Mouse (Mus musculus) monocyte, adult 5-6 weeks (primary cell): ENCODE results near the gene Ghdc. TPM values are rescaled to one million over a fixed set of nuclear protein-coding genes. Genes with fewer than 3 reads are reported as not detected.
"Not testable (repeated sequence)": the region's sequence is repeated elsewhere in the genome, so short reads cannot be mapped to it uniquely, and the experiment has no call there.

Experiments used
- ATAC-seq: fragments of 153-309, 156-312 bp; replicated peaks from 2 replicates; pipeline ENCODE4 v1.8.0; 2017; ENCODE audit warnings: mild to moderate bottlenecking; ENCODE audit not compliant: low TSS enrichment, insufficient number of reproducible peaks, severe bottlenecking, poor library complexity, low FRiP score
- total RNA-seq: library from RNA; stranded (forward); fragments of 200-1000, 200-491, 200-594 nt; gene quantifications from 3 replicates; pipeline ENCODE4 v1.2.3, GENCODE M21; 2017

The Ghdc gene
- total RNA-seq: 4.7 to 7.0 TPM (median 6.8 TPM) in 3 replicates

DNA sequence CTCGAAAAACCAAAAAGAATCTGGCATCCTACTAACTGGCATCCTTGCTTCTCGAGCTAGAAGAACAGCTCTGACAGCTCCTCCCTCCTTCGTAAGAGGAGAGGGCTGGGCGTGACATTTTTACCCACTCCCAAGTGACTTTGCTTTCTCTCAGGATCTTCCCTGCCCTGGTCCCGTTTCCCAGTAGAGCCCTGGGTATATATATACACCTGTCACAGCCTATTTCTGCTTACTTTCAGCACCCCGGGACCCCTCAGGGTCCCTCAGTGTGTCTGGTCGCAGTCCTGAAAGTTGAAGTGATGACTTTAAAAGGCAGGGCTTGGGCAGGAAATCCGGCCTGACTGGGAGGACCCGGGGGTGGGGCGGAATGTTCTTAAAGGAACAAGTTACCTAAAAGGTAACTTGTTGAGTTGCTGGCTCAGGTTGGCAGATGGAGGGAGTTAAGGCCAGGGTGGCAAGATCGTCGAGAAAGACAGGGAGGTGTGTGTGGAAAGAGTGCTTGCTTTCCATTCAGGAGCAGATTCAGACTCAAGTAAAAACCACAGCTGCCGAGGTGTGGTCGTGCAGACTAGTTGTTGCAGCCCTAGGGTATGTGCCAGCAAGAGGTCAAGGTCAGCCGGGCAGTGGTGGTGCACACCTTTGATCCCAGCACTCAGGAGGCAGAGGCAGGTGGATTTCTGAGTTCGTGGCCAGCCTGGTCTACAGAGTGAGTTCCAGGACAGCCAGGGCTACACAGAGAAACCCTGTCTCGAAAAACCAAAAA lies at the start of gene Ghdc:
Ghdc (minus strand) TSS at position 312 of the 763 bp plus-strand sequence.
- peak; percentile 81 for ATAC-seq

DNA sequence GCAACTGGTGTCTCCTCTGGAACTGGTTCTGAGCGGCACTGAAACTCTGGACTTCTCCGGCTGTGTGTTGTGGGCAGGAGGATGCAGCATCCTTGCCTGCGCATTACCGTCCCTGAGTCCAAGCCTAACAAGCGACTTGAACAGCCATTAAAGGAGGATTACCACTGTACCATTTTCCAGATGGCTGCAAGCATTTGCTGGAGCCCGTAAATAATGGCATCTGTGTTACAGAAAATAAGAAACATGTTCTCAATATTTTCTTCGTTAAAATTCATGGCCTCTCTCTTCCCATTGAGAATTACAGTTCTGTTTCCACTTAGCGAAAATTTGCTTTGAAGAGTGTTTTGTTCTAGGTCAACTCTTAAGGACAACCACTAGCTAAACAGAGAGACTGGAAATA lies 49.3 kb upstream of the Ghdc start:
- no peak for ATAC-seq

DNA sequence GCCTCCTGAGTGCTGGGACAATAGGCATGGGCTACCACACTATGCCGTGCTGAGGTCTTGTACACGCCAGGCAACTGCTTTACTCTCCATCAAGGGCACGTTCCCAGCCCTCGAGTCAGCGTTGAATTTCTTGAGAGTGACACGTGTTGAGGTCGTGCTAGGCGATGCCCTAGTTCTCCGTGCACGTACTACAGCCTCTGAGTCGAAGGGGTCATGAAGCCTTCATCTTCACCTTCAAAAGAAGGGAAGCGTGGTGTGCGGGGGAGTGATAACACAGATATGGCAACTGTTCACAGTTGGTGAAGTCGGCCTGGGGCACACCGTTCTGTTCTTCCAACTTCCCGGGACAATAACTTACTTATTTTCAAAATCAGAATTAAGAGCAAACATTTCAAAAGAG lies 48.9 kb upstream of the Ghdc start:
- ATAC-seq: no peak

DNA sequence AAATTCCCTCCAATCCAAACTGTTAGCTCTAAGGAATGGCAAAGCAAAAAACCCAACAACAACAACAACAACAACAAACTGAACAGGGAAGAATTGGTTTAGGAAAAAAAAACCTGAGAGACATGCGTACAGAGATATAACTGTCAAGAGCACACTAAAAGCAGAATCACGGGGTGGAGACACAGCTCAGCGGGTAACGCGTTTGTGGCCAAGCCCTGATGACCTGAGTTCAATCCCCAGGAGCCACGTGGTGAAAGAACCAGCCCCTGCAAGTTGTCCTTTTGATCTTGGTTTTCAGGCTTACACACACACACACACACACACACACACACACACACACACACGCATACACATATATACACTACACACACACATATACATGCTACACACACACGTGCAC lies 48.3 kb upstream of the Ghdc start:
- ATAC-seq: no peak

DNA sequence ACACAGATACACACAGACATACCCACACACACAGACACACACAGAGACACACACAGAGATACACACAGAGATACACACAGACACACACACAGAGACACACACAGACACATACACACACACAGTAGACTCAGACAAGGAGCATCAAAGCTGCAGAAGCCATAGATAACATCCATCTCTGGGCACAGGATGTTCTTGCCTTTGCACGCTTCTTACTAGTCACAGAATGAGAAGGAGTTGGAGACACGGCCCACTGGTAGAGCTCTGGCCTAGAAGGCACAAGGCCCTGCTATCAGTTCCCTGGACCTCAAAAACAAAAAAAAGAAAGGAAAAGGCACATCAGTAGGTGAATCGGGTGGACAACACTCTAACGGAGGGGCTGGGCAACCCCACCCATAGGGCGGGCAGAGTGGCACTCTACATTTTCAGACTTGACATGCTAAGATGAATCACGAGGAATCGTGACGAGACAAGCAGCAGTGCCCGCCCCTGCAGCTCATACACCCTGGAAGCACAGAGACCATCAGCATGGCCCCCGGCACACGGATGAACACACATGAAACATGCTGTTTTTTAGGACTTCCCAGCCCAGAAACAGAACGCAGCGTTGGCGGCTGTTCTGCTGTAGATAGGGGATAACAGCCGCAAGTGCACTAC lies 47.7 kb upstream of the Ghdc start:
- no peak for ATAC-seq

DNA sequence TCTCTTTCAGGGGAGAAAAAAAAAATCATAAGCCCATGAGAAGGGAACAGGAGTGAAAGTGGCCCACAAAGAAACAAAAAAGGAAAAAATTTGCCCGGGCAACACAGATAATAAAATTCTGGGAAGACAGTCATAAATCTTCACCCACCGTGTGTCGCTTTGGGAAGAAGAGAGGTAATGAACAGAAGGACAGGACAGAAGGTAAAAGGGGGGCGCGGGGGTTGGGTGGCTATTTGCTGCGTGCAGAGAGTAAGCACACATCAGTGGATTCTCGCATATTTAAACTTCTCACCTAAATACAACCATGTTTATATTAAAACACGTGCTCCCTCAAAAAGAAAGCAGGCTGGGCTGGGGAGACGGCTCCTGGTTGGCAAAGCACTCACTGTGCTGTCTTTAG lies 46.6 kb upstream of the Ghdc start:
- no peak for ATAC-seq

DNA sequence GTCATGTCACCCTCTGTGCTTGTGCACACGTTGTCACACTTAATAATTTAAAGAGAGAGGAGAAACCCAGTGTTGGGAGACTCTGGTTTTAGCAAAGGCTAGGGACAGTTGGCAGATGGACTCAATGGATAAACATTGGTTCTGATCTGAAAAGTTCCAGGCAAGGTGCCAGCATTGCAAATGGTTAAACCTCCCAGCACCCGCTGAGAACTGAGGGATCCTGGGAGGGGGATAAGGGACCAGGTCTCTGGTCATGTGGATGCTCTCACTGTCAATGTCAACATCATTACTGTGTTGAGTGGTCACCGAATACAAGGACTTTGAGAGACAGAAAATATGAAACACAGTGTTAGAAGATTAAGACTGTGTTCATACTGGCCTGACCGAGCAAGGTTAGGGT lies 46.0 kb upstream of the Ghdc start:
- no peak for ATAC-seq

DNA sequence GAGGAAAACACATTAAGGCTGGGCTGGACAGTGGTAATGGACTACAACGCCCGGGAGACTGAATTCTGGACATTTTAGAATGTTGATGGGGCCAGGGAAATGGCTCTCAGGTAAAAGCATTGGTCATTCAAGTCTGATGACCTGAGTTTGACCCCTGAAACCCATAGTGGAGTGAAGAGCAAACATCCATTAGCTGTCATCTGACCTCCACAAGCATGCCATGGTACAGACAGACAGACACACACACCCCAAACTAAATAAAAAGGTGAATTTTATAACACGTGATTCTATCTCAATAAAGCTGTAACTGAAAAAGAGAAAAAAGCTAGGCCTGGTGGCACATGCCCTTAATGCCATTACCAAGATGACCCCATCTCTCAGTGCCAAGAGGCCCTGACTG lies 45.6 kb upstream of the Ghdc start:
- ATAC-seq: no peak

DNA sequence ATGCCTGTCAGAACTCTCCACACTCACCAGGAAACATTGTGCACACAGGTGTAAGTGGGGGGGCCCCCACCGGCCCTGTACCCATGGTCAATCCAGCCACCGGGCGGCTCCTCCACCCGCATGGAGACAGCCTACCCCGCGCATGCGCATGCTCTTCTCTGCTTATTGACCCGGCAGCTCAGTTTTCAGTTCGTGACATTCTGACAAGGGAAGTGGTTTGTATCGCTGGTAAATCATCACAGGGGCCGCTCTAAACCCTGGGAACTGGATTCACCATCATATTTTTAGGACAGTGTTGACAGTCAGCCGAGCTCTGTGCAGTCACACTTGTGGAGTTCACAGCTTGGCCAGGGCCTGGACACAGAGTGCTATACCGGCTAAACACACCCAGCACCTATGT lies 43.7 kb upstream of the Ghdc start:
- ATAC-seq: peak; percentile 97

DNA sequence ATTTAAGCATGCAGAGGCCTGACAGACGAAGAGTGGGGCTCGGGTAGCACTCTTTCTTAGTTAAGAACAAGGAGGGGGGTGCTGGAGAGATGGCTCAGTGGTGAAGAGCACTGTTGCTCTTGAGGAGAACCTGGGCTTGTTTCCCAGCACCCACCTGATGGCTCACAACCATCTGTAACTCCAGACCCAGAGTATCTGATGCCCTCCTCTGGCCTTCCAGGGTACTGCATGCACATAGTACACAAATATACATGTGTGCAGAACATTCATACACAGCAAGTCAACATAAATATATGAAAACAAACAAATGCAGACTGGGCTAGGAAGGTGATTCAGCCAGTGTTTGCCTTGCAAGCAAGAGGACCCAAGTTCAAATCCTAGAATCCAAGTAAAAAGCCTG lies 40.4 kb upstream of the Ghdc start:
- no peak for ATAC-seq

DNA sequence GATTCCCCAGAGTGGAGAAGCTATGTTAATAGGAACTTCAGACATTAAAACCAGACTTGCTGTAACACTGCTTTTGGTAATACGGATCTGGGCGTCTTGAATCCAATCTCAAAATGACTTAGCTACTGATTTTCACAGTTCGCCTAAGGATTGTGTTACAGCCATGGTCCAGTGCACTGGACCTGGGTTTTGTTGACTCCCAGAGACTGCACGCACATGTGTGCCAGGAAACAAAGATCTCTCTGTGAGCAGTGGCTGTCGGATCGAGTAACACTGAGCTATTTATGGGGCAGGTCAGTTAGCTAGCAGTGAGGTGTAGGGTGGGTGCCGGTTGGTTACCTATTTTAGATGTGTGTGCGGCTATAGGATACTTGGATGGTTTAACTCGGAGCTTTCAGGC lies 39.8 kb upstream of the Ghdc start:
- ATAC-seq: no peak

DNA sequence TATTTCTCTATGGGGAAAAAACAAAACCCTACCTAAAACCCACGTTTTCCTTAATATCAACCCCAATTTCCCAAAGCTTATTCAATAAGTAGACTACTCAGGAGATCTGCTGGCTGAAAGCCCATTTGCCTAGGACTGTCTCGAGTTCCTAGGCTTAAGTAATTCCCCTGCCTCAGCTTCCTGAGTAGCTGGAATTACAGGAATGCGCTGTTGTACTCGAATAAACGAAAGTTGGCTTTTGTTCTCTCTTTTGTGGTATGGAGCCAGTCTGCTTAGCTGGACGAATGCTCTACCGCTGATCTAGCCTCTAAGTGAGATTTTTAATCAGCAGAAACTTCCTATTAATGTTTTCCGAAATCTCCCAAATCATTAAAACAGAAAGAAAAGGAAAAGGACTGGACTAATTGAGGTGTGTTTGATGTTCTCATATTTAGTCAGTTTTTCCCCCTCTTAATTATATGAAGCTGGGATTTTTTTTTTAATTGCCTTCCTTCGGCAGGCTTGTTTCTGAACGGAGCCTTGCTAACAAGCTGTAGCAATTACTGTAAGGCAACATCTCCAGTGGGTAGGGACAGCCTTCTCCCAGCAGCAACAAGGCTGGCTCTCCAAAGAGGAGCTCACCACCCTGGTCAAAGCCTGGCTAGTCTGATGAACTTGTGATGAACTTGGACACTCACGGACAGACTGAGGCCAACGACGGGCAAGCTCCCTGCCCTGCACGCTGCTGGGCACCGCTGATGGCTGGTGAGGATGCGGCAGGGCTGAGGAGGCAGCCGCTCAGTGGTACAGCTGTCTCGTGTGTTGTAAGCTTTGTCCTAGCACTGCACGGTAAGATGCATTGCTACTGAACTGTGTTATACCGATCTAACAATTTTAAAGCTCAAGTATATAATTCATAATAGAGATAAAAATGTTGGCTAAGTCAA lies 35.9 kb upstream of the Ghdc start:
- ATAC-seq: no peak

DNA sequence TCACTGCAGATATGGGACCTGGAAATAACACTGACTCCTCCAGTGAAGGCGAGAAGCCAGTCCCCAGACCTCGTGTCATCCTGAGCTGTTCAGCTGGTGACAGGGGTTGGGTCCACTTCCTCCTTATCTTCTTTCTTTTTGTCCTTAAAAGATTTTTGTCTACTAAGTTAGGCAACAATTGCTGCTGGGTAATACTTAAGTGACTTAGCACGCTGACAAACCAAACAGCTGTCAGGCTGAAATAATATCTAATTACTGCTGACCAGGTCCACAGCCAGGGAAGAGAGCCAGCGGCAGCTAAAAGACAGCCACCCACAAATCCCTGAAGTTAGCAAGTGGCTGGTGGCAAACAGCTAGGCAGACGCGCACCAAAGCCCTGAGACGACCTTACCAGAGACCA lies 34.8 kb upstream of the Ghdc start:
- ATAC-seq: no peak

DNA sequence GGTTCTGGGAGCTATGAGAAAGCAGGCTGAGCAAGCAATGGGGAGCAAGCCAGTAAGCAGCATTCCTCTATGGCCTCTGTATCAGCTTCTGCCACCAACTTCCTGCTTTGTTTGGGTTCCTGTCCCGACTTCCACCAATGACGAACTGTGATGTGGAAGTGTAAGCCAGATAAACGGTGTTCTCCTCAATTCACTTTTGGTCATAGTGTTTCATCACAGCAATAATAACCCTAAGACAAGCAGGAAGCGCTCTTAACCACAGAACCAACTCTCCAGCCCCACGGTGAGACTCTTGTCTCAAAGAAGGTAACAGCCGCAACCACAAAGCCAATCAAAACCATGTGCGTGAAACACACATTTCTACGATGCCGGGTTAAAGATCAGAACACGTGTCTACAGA lies 33.7 kb upstream of the Ghdc start:
- peak; percentile 55 for ATAC-seq

DNA sequence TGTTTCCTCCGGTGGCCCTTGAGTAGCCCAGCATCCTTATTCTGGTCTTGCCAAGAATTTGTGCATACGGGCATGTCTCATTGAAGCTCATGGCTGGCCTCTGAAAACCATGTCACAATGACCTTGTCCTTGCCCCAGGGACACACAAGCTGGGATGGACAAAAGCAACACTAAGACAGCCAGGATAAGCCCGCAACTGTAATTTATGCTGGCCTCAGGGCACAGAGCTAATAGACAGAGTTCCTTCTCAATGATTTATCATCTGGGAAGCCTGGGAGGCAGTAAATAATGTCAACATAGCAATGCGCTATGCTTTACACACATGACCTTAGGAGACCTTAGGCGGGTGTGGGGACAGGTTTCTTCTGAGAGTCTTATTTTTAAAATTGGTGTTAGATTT lies 28.7 kb upstream of the Ghdc start:
- no peak for ATAC-seq

DNA sequence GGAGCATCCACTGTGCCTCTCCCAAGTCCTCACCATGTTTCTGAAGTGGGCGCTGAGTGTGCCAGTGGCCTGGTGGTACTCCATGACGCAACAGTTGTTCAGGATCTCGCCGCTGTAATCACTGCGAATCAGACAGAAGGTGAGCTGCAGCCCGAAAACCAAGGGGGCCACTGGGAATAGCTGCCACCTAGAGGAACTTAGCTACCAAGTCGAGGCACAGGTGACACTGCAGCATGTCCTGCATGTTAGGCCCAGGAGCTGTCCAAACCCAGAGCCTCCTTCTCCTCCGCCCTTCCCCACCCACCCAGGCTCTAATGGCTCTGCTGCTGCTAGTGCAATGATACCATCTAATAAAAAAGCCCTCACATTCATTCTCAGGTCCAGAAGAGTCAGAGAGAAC lies 25.8 kb upstream of the Ghdc start:
- ATAC-seq: no peak

DNA sequence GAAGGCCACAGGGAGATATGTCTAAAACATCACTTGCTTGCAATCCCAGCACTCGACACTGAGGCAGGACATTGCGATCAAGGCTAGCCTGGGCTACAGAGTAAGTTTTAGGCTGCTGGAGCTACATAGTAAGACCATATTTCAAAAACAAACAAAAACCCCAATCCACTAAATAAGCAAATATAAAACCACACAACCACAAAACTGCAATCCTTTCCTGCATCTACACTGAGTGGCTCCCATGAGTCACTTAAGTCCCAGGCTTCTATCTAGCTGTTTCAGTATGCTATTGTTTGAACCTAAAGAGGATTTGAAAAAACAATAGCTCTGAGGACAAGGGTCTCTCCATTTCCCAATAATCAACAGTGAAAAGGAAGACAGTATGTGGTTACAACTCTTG lies 24.6 kb upstream of the Ghdc start:
- no peak for ATAC-seq

DNA sequence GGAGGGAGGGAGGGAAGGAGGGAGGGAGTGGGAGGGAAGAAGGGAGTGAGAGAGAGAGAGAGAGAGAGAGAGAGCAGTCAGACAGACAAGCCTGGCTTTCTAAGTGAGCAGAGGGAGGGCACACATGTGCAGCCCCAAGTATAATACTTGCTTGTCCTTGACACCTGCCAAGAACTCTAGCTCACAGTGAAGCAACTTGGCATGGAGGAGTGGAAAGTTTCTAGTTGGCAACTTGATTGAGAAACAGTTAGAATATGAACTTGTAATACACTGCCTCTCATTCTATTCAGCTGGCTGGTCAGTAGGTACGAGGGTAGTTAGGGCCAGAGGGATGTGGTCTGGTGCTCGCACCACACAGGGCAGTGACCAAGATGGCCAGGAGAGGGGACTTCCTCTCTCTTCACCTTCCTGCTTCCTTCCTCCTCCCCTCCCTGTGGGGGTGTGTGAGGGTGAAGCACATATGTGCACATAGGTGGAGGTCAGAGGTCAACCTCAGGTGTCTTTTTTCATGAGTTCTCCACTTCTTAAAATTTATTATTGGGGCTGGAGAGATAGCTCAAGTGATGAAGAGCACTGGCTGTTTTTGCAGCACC lies 20.8 kb upstream of the Ghdc start:
- no peak for ATAC-seq

DNA sequence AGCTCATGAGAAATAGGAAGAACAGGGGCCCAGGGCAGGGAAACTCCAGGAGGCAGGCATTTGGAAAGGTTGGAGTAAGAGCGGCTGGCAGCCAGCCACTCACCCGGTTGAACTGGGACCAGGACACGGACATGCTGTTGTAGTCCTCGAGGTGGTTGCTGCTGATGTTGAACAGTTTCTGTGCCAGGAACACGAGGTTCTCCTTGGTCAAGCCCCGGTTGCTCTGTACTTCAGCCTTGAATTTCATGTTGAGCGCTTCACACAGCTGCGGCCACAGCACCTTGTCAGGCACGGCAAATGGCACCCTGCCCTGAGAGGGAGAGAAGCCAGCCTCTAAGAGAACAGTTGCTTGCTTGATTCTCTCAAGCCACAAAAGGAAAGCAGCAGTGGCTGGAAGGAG lies 19.9 kb upstream of the Ghdc start:
- not testable (repeated sequence) for ATAC-seq
